In genomic region chr11:100908112-100908511, GRCm38 (mm10) we compare ENCODE assay signal across 30 mouse cellular contexts. TPM values are rescaled to one million over a fixed set of nuclear protein-coding genes. Genes with fewer than 3 reads are reported as not detected.
DNase-seq lines count a peak whose midpoint lies in the region; ATAC-seq and TF ChIP-seq lines count a peak whose summit lies in the region.
"Had no signal": no experiment of that assay in that cellular context is flagged by ENCODE, and none has a peak within 500 bp of the region (broad histone marks: within the 10 kb centered on the region; RNA-seq: fewer than 3 reads in every experiment).

No protein-coding gene starts in this region.

- H3K4me1 ChIP-seq in intestine, embryonic 16.5 days (ENCODE audit: control insufficient read depth, insufficient read depth, low read length), result no peaks in the 10 kb centered on the region
- 0 out of 2 replicates have a peak, but pooled peaks cover 3% of the 10 kb centered on the region for H3K4me1 ChIP-seq in intestine, embryonic 15.5 days (replicated peaks)
- H3K4me1 ChIP-seq in kidney, embryonic 16.5 days (ENCODE audit: insufficient read depth, low read length), result no peaks in the 10 kb centered on the region
- H3K4me1 ChIP-seq in bone marrow macrophage, adult 2 months (ENCODE audit: control insufficient read depth, insufficient read depth, low read length), result peaks cover 25% of the 10 kb centered on the region
- H3K4me1 ChIP-seq: hindbrain, embryonic 10.5 days; hindbrain, embryonic 15.5 days; midbrain, embryonic 12.5 days; neural tube, embryonic 12.5 days had no signal

- ATAC-seq in intestine, embryonic 16.5 days, result no peak
- no peak for ATAC-seq in intestine, embryonic 15.5 days
- ATAC-seq in kidney, embryonic 16.5 days (ENCODE audit: low FRiP score, low TSS enrichment), result no peak
- ATAC-seq: forebrain, embryonic 16.5 days; inflammation-experienced regulatory T-cells, adult 6 months had no signal

- no peak overlapping the region for H3K4me3 ChIP-seq in intestine, embryonic 16.5 days (ENCODE audit: low read length)
- no peak overlapping the region for H3K4me3 ChIP-seq in intestine, embryonic 15.5 days (replicated peaks)
- no peak overlapping the region for H3K4me3 ChIP-seq in kidney, embryonic 16.5 days (ENCODE audit: low read length)
- H3K4me3 ChIP-seq in bone marrow macrophage, adult 2 months (ENCODE audit: insufficient read depth, low read length), result no peak overlapping the region
- H3K4me3 ChIP-seq: erythroblast, embryonic 14.5 days; hindbrain, embryonic 10.5 days; hindbrain, embryonic 15.5 days; layer of hippocampus, adult 2 months; liver, embryonic 15.5 days; lung, embryonic 15.5 days; midbrain, embryonic 12.5 days; myocyte; neural tube, embryonic 12.5 days had no signal

- peaks cover 9% of the 10 kb centered on the region; the same call in 1 of the 2 replicates for H3K36me3 ChIP-seq in intestine, embryonic 16.5 days (ENCODE audit: control insufficient read depth, insufficient read depth, low read length)
- H3K36me3 ChIP-seq in intestine, embryonic 15.5 days, result peaks cover 8% of the 10 kb centered on the region
- H3K36me3 ChIP-seq in kidney, embryonic 16.5 days (ENCODE audit: insufficient read depth, low read length), result peaks cover 26% of the 10 kb centered on the region

- H3K4me2 ChIP-seq in intestine, embryonic 16.5 days (ENCODE audit: low read depth, low read length), result no peak overlapping the region
- H3K4me2 ChIP-seq in intestine, embryonic 15.5 days (replicated peaks), result no peak overlapping the region
- H3K4me2 ChIP-seq in kidney, embryonic 16.5 days (replicated peaks; ENCODE audit: low read depth, low read length), result no peak overlapping the region
- H3K4me2 ChIP-seq: hindbrain, embryonic 15.5 days; liver, embryonic 15.5 days; lung, embryonic 15.5 days; midbrain, embryonic 12.5 days; neural tube, embryonic 12.5 days had no signal

- peak; percentile 73 for DNase-seq in kidney, adult 9 months
- DNase-seq in kidney, postnatal 36 days, result peak; percentile 60 to 69
- no peak for DNase-seq in spleen, adult 12 weeks (ENCODE audit: low spot score)
- DNase-seq: adrenal gland, postnatal 14 days; cerebellum, adult 18-20 months; cerebellum, postnatal 10 days; gastrocnemius, postnatal 10 days; heart, postnatal 14 days; left cerebral cortex, postnatal 4 days; liver; right cerebral cortex, adult 18-20 months; thymus, adult 18-20 months; thymus, postnatal 25 days had no signal

- 74% methylated on average over 2 of the region's 2 CpGs for WGBS in intestine, embryonic 16.5 days
- 69% methylated on average over 2 of the region's 2 CpGs for WGBS in intestine, embryonic 15.5 days
- WGBS in kidney, embryonic 16.5 days, result 46% methylated on average over 2 of the region's 2 CpGs

- no peak for TF ChIP-seq CTCF in bone marrow macrophage, adult 2 months (IDR thresholded peaks at IDR 0.05; ENCODE audit: low read depth, low read length)

- H3K27ac ChIP-seq in intestine, embryonic 16.5 days (ENCODE audit: low read length), result peak overlapping the region; percentile 7; the same call in 1 of the 2 replicates
- no peak overlapping the region for H3K27ac ChIP-seq in intestine, embryonic 15.5 days
- H3K27ac ChIP-seq in kidney, embryonic 16.5 days (ENCODE audit: low read length), result no peak overlapping the region
- H3K27ac ChIP-seq in bone marrow macrophage, adult 2 months (ENCODE audit: insufficient read depth, low read depth, low read length), result peak overlapping the region; percentile 69
- H3K27ac ChIP-seq: hindbrain, embryonic 10.5 days; hindbrain, embryonic 15.5 days; layer of hippocampus, adult 2 months; liver, embryonic 15.5 days; lung, embryonic 15.5 days; midbrain, embryonic 12.5 days; neural tube, embryonic 12.5 days; stomach, postnatal 0 days had no signal

- no peak for TF ChIP-seq POLR2A in bone marrow macrophage, adult 2 months (IDR thresholded peaks at IDR 0.05; ENCODE audit: borderline replicate concordance, low read depth, low read length)

- no peak overlapping the region for H3K9ac ChIP-seq in intestine, embryonic 16.5 days (ENCODE audit: low read depth, low read length)
- no peak overlapping the region for H3K9ac ChIP-seq in intestine, embryonic 15.5 days
- H3K9ac ChIP-seq in kidney, embryonic 16.5 days (replicated peaks; ENCODE audit: low read length), result no peak overlapping the region
- H3K9ac ChIP-seq: hindbrain, embryonic 15.5 days; liver, embryonic 15.5 days; lung, embryonic 15.5 days; midbrain, embryonic 12.5 days; neural tube, embryonic 12.5 days had no signal

- no peaks in the 10 kb centered on the region for H3K9me3 ChIP-seq in intestine, embryonic 16.5 days (ENCODE audit: control insufficient read depth, low read length)
- H3K9me3 ChIP-seq in intestine, embryonic 15.5 days, result no peaks in the 10 kb centered on the region
- no peaks in the 10 kb centered on the region for H3K9me3 ChIP-seq in kidney, embryonic 16.5 days (ENCODE audit: low read length)
- H3K9me3 ChIP-seq: G1E; hindbrain, embryonic 10.5 days; hindbrain, embryonic 15.5 days; liver, embryonic 15.5 days; lung, embryonic 15.5 days; midbrain, embryonic 12.5 days; neural tube, embryonic 12.5 days had no signal

- no peaks in the 10 kb centered on the region for H3K27me3 ChIP-seq in intestine, embryonic 16.5 days (replicated peaks; ENCODE audit: control insufficient read depth, insufficient read depth, low read length)
- H3K27me3 ChIP-seq in intestine, embryonic 15.5 days (replicated peaks), result no peaks in the 10 kb centered on the region
- H3K27me3 ChIP-seq in kidney, embryonic 16.5 days (ENCODE audit: insufficient read depth, low read length), result no peaks in the 10 kb centered on the region
- H3K27me3 ChIP-seq: hindbrain, embryonic 15.5 days; liver, embryonic 15.5 days; lung, embryonic 15.5 days; midbrain, embryonic 12.5 days; neural tube, embryonic 12.5 days had no signal

RNA-seq across cellular contexts. Expression of gene Stat3, which starts 31.2 kb away (rescaled TPM):
- polyA plus RNA-seq in intestine, embryonic 16.5 days (2015; fragmentation: Nextera tagmentation; extraction: Ambion mirVana), result 48.9 and 53.2 TPM in 2 replicates
- 45.8 and 48.9 TPM in 2 replicates for polyA plus RNA-seq in intestine, embryonic 15.5 days (2015; fragmentation: Nextera tagmentation; extraction: Ambion mirVana)
- 47.9 and 54.4 TPM in 2 replicates for polyA plus RNA-seq in kidney, embryonic 16.5 days (2015; fragmentation: Nextera tagmentation; extraction: Ambion mirVana)
- polyA plus RNA-seq in bone marrow macrophage, adult 2 months (2012; ENCODE audit: insufficient read depth, insufficient read length, missing spikeins), result 73.3 and 76.6 TPM in 2 replicates

RNA-seq across cellular contexts. Expression of gene Stat5a, which starts 49.0 kb away (rescaled TPM):
- polyA plus RNA-seq in intestine, embryonic 16.5 days (2015; fragmentation: Nextera tagmentation; extraction: Ambion mirVana), result 5.8 and 6.2 TPM in 2 replicates
- polyA plus RNA-seq in intestine, embryonic 15.5 days (2015; fragmentation: Nextera tagmentation; extraction: Ambion mirVana), result 5.5 and 6.0 TPM in 2 replicates
- polyA plus RNA-seq in kidney, embryonic 16.5 days (2015; fragmentation: Nextera tagmentation; extraction: Ambion mirVana), result 3.7 and 4.5 TPM in 2 replicates
- polyA plus RNA-seq in bone marrow macrophage, adult 2 months (2012; ENCODE audit: insufficient read depth, insufficient read length, missing spikeins), result 16.3 and 20.7 TPM in 2 replicates

RNA-seq across cellular contexts. Expression of gene Stat5b, which starts 57.6 kb away (rescaled TPM):
- polyA plus RNA-seq in intestine, embryonic 16.5 days (2015; fragmentation: Nextera tagmentation; extraction: Ambion mirVana), result 20.5 and 22.8 TPM in 2 replicates
- polyA plus RNA-seq in intestine, embryonic 15.5 days (2015; fragmentation: Nextera tagmentation; extraction: Ambion mirVana), result 24.2 and 26.8 TPM in 2 replicates
- 18.7 and 22.5 TPM in 2 replicates for polyA plus RNA-seq in kidney, embryonic 16.5 days (2015; fragmentation: Nextera tagmentation; extraction: Ambion mirVana)
- polyA plus RNA-seq in bone marrow macrophage, adult 2 months (2012; ENCODE audit: insufficient read depth, insufficient read length, missing spikeins), result 30.8 and 30.9 TPM in 2 replicates

Comparison
In these comparisons a context has a peak if more than half of its experiments do, and no peak if none do; other contexts are left out.
1. H3K27ac ChIP-seq: peak in intestine, embryonic 16.5 days (single experiment) and bone marrow macrophage, adult 2 months (single experiment); none in intestine, embryonic 15.5 days (single experiment) and kidney, embryonic 16.5 days (single experiment).